In genomic region chr11:48846362-48846761, GRCm38 (mm10) we compare ENCODE assay signal across 8 mouse cellular contexts. TPM values are rescaled to one million over a fixed set of nuclear protein-coding genes. Genes with fewer than 3 reads are reported as not detected.
DNase-seq lines count a peak whose midpoint lies in the region; ATAC-seq and TF ChIP-seq lines count a peak whose summit lies in the region.
"Not testable (repeated sequence)": the region's sequence is repeated elsewhere in the genome, so short reads cannot be mapped to it uniquely, and the experiment has no call there.
"Had no signal": no experiment of that assay in that cellular context is flagged by ENCODE, and none has a peak within 500 bp of the region (broad histone marks: within the 10 kb centered on the region; RNA-seq: fewer than 3 reads in every experiment).

No protein-coding gene starts in this region.

- TF ChIP-seq CTCF in MEL (IDR thresholded peaks at IDR 0.05 in 2 of 3, conservative IDR thresholded peaks at IDR 0.05 in 1 of 3; ENCODE audit: control insufficient read depth in 1 of 3, insufficient read depth in 1 of 3, low read depth in 2 of 3, low read length in 3 of 3, poor library complexity in 1 of 3, severe bottlenecking in 1 of 3), result peak in 2 of 3 experiments; percentile 6 to 29; a peak in 2 of 6 replicates
- TF ChIP-seq CTCF in kidney, adult 2 months (conservative IDR thresholded peaks at IDR 0.05; ENCODE audit: insufficient read depth, insufficient read length, low read depth, low read length), result not testable (repeated sequence)
- 0 out of 2 replicates have a peak, but pooled peaks have one; percentile 13 for TF ChIP-seq CTCF in layer of hippocampus, adult 2 months (conservative IDR thresholded peaks at IDR 0.05)

- TF ChIP-seq EP300 in MEL (IDR thresholded peaks at IDR 0.05; ENCODE audit: low read depth in 1 of 2, low read length in 2 of 2), result not testable (repeated sequence)

- H3K27ac ChIP-seq in MEL (ENCODE audit: control insufficient read depth, low read depth, low read length); kidney, adult 2 months (ENCODE audit: insufficient read depth, low read depth, low read length); layer of hippocampus, adult 2 months; midbrain, embryonic 10.5 days (replicated peaks): not testable (repeated sequence)

- TF ChIP-seq POLR2A in MEL (IDR thresholded peaks at IDR 0.05; ENCODE audit: control insufficient read depth in 1 of 2, insufficient read depth in 1 of 2, low read depth in 1 of 2, low read length in 2 of 2, poor library complexity in 1 of 2); kidney, adult 2 months (IDR thresholded peaks at IDR 0.05; ENCODE audit: low read depth, low read length): not testable (repeated sequence)

- WGBS in kidney, adult 2 months, result 60% methylated on average over 2 of the region's 2 CpGs
- WGBS in midbrain, embryonic 10.5 days, result 85% methylated on average over 2 of the region's 2 CpGs

- TF ChIP-seq RAD21 in MEL (IDR thresholded peaks at IDR 0.05; ENCODE audit: low read depth, low read length), result peak; percentile 31

- peak; percentile 38; the same call in 1 of the 2 replicates for ATAC-seq in common myeloid progenitor, adult 5-6 weeks (replicated peaks; ENCODE audit: low read depth, poor library complexity, severe bottlenecking)

- H3K9ac ChIP-seq in MEL (ENCODE audit: control insufficient read depth, low read depth, low read length, poor library complexity, severe bottlenecking), result not testable (repeated sequence)

- not testable (repeated sequence) for H3K79me2 ChIP-seq in MEL (ENCODE audit: control insufficient read depth, insufficient read depth, low read length, poor library complexity)

- H3K4me3 ChIP-seq in MEL (ENCODE audit: control insufficient read depth in 1 of 2, insufficient read depth in 1 of 2, low read depth in 2 of 2, low read length in 2 of 2); kidney, adult 2 months (ENCODE audit: insufficient read depth, low read depth, low read length); layer of hippocampus, adult 2 months; midbrain, embryonic 10.5 days: not testable (repeated sequence)

- H3K4me1 ChIP-seq in MEL (ENCODE audit: control insufficient read depth in 1 of 2, insufficient read depth in 2 of 2, low read length in 2 of 2); midbrain, embryonic 10.5 days: not testable (repeated sequence)
- peaks cover 26% of the 10 kb centered on the region for H3K4me1 ChIP-seq in kidney, adult 2 months (ENCODE audit: control insufficient read depth, insufficient read depth, low read length)

- H3K27me3 ChIP-seq in MEL (ENCODE audit: control insufficient read depth in 1 of 2, insufficient read depth in 2 of 2, low read length in 2 of 2); kidney, adult 2 months (replicated peaks; ENCODE audit: control insufficient read depth, insufficient read depth, low read length); splenic B cell, adult 2 months (ENCODE audit: control insufficient read depth, insufficient read depth, low read length, poor library complexity, severe bottlenecking): not testable (repeated sequence)
- peaks cover 47% of the 10 kb centered on the region for H3K27me3 ChIP-seq in midbrain, embryonic 10.5 days (ENCODE audit: low read depth, poor library complexity, severe bottlenecking)

- H3K36me3 ChIP-seq in MEL (ENCODE audit: control insufficient read depth in 1 of 2, insufficient read depth in 2 of 2, low read length in 2 of 2); kidney, adult 2 months (ENCODE audit: control insufficient read depth, insufficient read depth, low read length); midbrain, embryonic 10.5 days: not testable (repeated sequence)
- peaks cover 14% of the 10 kb centered on the region; the same call in 1 of the 2 replicates for H3K36me3 ChIP-seq in splenic B cell, adult 2 months (ENCODE audit: control insufficient read depth, insufficient read depth, low read length, poor library complexity, severe bottlenecking)

- DNase-seq in A20 (ENCODE audit: low read depth, low spot score) (peak; percentile 39), MEL (ENCODE audit: low read depth, low spot score) (peak; percentile 50)
- peak; percentile 23 for DNase-seq in kidney, adult 2 months
- DNase-seq in layer of hippocampus, adult 2 months (ENCODE audit: low spot score in 2 of 2), result not testable (repeated sequence)
- peak; percentile 11 for DNase-seq in midbrain, embryonic 10.5 days (ENCODE audit: low spot score)
- peak; percentile 23 for DNase-seq in splenic B cell, adult 2 months (ENCODE audit: low read depth, low spot score)

- H3K9me3 ChIP-seq in MEL (replicated peaks; ENCODE audit: insufficient read depth, low read length); midbrain, embryonic 10.5 days (replicated peaks): not testable (repeated sequence)

TF ChIP-seq in MEL, 35 proteins besides CTCF, POLR2A, EP300 and RAD21:
- TF ChIP-seq ZNF384 (IDR thresholded peaks at IDR 0.05; ENCODE audit: low read depth, low read length), result peak; percentile 70
TF ChIP-seq in MEL: peak in this region for 1; not testable (repeated sequence) for 34.

RNA-seq across cellular contexts. Expression of gene Gm12184, which starts 19.9 kb away (rescaled TPM):
- 7.1 and 10.9 TPM in 2 replicates for total RNA-seq in MEL (2012; rRNA removed)
- polyA plus RNA-seq in MEL (2012; ENCODE audit: insufficient read depth in 1 of 2, insufficient read length in 2 of 2, low read depth in 1 of 2, low replicate concordance in 2 of 2, missing spikeins in 1 of 2), result 10 to 100 TPM in 1 of 2 experiments, not detected in 1; 15.3 TPM
- total RNA-seq in common myeloid progenitor, adult 5-6 weeks (2017), result 48.6 and 64.4 TPM in 2 replicates
- 9.7 and 10.4 TPM in 2 replicates for polyA plus RNA-seq in kidney, adult 2 months (2012; rRNA removed)
- total RNA-seq in layer of hippocampus, adult 2 months (2021), result 1 to 10 TPM in 1 of 2 experiments, under 1 TPM in 1; 0.79 to 1.3 TPM
- polyA plus RNA-seq in midbrain, embryonic 10.5 days (2016; fragmentation: Nextera tagmentation; extraction: Ambion mirVana), result 2.1 and 3.2 TPM in 2 replicates

RNA-seq across cellular contexts. Expression of gene Trim7, which starts 20.4 kb away (rescaled TPM):
- 0.72 and 0.81 TPM in 2 replicates for total RNA-seq in MEL (2012; rRNA removed)
- polyA plus RNA-seq in MEL (2012; ENCODE audit: insufficient read depth in 1 of 2, insufficient read length in 2 of 2, low read depth in 1 of 2, low replicate concordance in 2 of 2, missing spikeins in 1 of 2), result 1 to 10 TPM in 1 of 2 experiments, not detected in 1; 1.3 TPM
- 0.19 and 0.78 TPM in 2 replicates for total RNA-seq in common myeloid progenitor, adult 5-6 weeks (2017)
- 80.3 and 98.8 TPM in 2 replicates for polyA plus RNA-seq in kidney, adult 2 months (2012; rRNA removed)
- total RNA-seq in layer of hippocampus, adult 2 months (2021), result 1 to 10 TPM; 2.6 to 2.8 TPM
- 0.32 and 0.99 TPM in 2 replicates for polyA plus RNA-seq in midbrain, embryonic 10.5 days (2016; fragmentation: Nextera tagmentation; extraction: Ambion mirVana)
- polyA plus RNA-seq: erythroblast, embryonic 14.5 days had no signal

RNA-seq across cellular contexts. Expression of gene Irgm1, which starts 25.1 kb away (rescaled TPM):
- 7.5 and 10.7 TPM in 2 replicates for total RNA-seq in MEL (2012; rRNA removed)
- 10 to 100 TPM in 1 of 2 experiments, not detected in 1; 10.0 TPM for polyA plus RNA-seq in MEL (2012; ENCODE audit: insufficient read depth in 1 of 2, insufficient read length in 2 of 2, low read depth in 1 of 2, low replicate concordance in 2 of 2, missing spikeins in 1 of 2)
- 49.1 and 58.2 TPM in 2 replicates for total RNA-seq in common myeloid progenitor, adult 5-6 weeks (2017)
- 24.4 and 28.2 TPM in 2 replicates for polyA plus RNA-seq in kidney, adult 2 months (2012; rRNA removed)
- total RNA-seq in layer of hippocampus, adult 2 months (2021), result 1 to 10 TPM; 3.6 to 4.3 TPM
- 1.2 and 1.6 TPM in 2 replicates for polyA plus RNA-seq in midbrain, embryonic 10.5 days (2016; fragmentation: Nextera tagmentation; extraction: Ambion mirVana)
- polyA plus RNA-seq: erythroblast, embryonic 14.5 days had no signal

RNA-seq across cellular contexts. Expression of gene Trim41, which starts 29.2 kb away (rescaled TPM):
- 31.6 and 37.0 TPM in 2 replicates for total RNA-seq in MEL (2012; rRNA removed)
- polyA plus RNA-seq in MEL (2012; ENCODE audit: insufficient read depth in 1 of 2, insufficient read length in 2 of 2, low read depth in 1 of 2, low replicate concordance in 2 of 2, missing spikeins in 1 of 2), result 10 to 100 TPM; 56.4 to 76.3 TPM
- 50.2 and 70.9 TPM in 2 replicates for total RNA-seq in common myeloid progenitor, adult 5-6 weeks (2017)
- 26.3 and 27.3 TPM in 2 replicates for polyA plus RNA-seq in kidney, adult 2 months (2012; rRNA removed)
- 10 to 100 TPM; 56.8 to 61.5 TPM for total RNA-seq in layer of hippocampus, adult 2 months (2021)
- polyA plus RNA-seq in midbrain, embryonic 10.5 days (2016; fragmentation: Nextera tagmentation; extraction: Ambion mirVana), result 4.7 and 5.3 TPM in 2 replicates

RNA-seq across cellular contexts. Expression of gene Rack1, which starts 46.2 kb away (rescaled TPM):
- 5,378 and 5,815 TPM in 2 replicates for total RNA-seq in MEL (2012; rRNA removed)
- 1,000 to 10,000 TPM in 1 of 2 experiments, 100 to 1,000 TPM in 1; 376 to 4,421 TPM for polyA plus RNA-seq in MEL (2012; ENCODE audit: insufficient read depth in 1 of 2, insufficient read length in 2 of 2, low read depth in 1 of 2, low replicate concordance in 2 of 2, missing spikeins in 1 of 2)
- 1,552 and 1,662 TPM in 2 replicates for total RNA-seq in common myeloid progenitor, adult 5-6 weeks (2017)
- polyA plus RNA-seq in kidney, adult 2 months (2012; rRNA removed), result 1,151 and 1,243 TPM in 2 replicates
- 100 to 1,000 TPM; 226 to 240 TPM for total RNA-seq in layer of hippocampus, adult 2 months (2021)
- polyA plus RNA-seq in midbrain, embryonic 10.5 days (2016; fragmentation: Nextera tagmentation; extraction: Ambion mirVana), result 659 and 788 TPM in 2 replicates
